Mouse (Mus musculus): ENCODE measurements around the gene Vmn1r223.
"Not testable (repeated sequence)": the region's sequence is repeated elsewhere in the genome, so short reads cannot be mapped to it uniquely, and the experiment has no call there.

DNA sequence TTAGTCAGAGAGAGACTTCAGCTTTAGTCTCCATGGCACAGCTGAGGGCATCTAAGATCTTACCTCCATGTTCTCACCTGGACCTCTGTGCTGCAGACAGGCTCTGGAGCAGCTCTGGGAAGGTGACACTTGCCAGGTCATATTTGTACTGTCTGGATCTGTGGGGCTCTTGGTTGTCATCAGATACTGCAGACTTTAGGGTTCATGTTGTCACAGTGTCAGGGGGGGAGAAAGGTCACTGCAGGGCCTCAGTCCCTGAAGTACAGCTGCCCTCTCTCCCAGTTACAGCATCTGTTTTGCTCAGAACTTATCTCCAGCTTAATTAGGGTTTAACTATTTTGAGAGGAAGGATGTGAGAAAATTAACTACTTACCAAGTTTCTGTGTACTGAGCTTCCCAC, 11.1 kb upstream of the Vmn1r223 start, which contains the start of gene Vmn1r222:
- not testable (repeated sequence) for TF ChIP-seq MYOG (IDR thresholded peaks at IDR 0.05; ENCODE audit: control insufficient read depth in 1 of 3, insufficient read depth in 1 of 3, insufficient read length in 2 of 3, low read depth in 2 of 3); POLR2A (IDR thresholded peaks at IDR 0.05; ENCODE audit: insufficient read length, low read depth); TCF12 (IDR thresholded peaks at IDR 0.05; ENCODE audit: insufficient read depth, poor library complexity, severe bottlenecking); MAX (IDR thresholded peaks at IDR 0.05; ENCODE audit: low read depth); REST (IDR thresholded peaks at IDR 0.05; ENCODE audit: insufficient read depth, insufficient read length); CEBPB (IDR thresholded peaks at IDR 0.05; ENCODE audit: insufficient read depth, poor library complexity, severe bottlenecking); POLR2AphosphoS2 (IDR thresholded peaks at IDR 0.05; ENCODE audit: insufficient read length, low read depth); E2F4 (IDR thresholded peaks at IDR 0.05; ENCODE audit: insufficient read depth); TCF3 (IDR thresholded peaks at IDR 0.05; ENCODE audit: insufficient read length, low read depth)

All from myocyte (in vitro differentiated cells).